Mouse (Mus musculus) inflammation-experienced regulatory T-cells, adult 6 months (primary cell): ENCODE measurements around the gene Rln3. TPM values are rescaled to one million over a fixed set of nuclear protein-coding genes. Genes with fewer than 3 reads are reported as not detected.

Source experiments
- ATAC-seq: one replicate; pipeline ENCODE4 v1.8.0; 2017
- polyA plus RNA-seq, 3 experiments: library from polyadenylated mRNA; unstranded; fragments of 100-300 nt; shearing (Covaris generic); gene quantifications; one replicate each; pipeline ENCODE4 v1.2.1; 2017

Rln3 gene
- 10 to 100 TPM; 21.2 to 34.2 (median 31.9) TPM for polyA plus RNA-seq

DNA sequence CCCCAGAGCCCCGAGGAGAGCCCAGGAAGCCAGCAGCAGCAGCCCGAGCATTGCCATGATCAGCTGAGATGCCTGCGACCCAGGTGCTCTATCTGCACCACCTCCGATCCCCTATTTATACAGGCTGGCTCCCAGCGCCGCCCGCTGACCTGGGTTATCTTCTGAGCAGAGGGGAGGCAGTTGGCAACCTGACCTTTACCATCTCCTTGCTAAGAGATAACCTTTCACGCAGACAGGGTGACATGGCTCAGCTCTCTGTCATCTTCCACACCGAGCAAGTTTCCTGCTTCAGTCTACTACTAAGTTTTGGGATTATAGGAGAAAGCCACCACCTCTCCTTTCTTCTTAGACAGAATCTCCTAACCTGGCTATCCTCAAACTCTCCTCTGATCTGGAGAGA is at the start of gene Rln3:
Gene Rln3 (minus strand): TSS at position 101 of the 400 bp plus-strand sequence.
- no peak for ATAC-seq

GRCm38 (mm10) chr8:84090585-84090984 is 45.8 kb upstream of the Rln3 start:
- ATAC-seq: no peak

DNA sequence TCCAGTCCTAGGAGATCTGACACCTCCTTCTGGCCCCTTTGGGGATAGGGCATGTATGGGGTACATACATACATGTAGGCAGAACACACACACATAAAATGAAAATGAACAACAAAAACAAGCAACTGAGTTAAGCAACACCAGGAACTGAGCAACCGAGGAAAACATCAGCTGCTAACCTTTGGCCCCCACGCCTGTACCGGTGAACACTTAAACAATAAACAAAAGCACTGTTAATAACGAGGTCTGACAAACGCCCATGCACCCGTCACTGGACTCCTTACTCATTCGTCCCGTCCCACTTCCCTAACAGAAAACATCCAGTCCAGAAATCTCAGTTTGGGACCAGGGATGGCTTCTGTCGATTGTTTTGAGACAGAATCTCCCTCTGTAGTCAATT is 44.5 kb upstream of the Rln3 start:
- no peak for ATAC-seq

DNA sequence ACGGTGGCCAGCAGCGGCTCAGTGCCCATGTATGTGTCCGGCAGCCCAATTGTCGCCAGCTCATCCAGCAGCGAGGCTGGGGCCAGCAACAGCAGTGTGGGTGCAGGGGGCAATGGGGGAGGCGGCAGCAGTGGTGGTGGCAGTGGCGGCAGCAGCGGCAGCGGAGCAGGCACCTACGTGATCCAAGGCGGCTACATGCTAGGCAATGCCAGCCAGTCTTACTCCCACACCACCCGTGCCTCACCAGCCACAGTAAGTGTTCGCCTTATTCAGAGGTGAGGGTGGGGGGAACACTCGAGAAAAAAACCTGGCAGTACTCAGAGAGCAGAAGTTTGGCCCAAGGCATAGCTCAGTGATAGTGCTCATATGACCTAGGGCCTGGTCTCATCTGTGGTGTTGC is 43.0 kb upstream of the Rln3 start:
- no peak for ATAC-seq

- ATAC-seq: no peak
Measured at GRCm38 (mm10) chr8:84087156-84087555, 42.4 kb upstream of the Rln3 start.

DNA sequence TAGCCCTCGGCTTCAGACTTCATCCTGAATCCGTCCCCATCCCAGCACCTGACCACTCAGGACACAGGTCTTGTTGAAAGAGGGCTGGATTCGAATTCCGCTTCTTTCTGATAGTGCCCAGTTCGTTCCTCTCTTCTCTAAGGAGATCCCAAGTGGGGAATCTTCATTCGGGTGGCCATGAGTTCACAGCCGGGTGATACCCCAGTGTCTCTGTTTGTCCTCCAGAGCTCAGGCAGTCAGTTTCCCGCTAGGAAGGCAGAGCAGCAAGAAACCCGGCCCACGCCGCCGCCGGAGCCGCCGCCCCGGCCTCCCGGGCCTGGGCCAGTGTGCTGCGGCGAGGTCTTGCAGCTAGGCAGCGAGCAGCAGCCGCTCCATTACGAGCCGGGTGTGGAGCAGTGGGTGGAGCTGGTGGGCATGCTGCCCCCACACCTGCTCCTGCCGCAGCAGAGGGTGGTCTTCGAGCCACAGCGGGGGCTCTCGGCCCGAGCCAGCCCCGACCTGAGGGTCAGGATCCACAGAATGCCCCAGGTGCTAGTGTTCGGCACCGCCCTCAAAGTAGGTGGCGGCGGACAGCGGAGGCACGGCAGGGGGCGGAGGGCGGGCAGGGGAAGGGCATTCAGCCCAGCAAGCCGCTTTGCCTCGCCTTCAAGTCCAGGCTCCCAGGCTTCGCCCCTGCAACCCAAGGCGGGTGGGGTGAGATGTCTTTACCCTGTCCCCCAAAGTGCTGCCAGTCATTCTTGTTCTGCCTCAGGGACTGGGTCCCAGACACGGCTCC is 39.7 kb upstream of the Rln3 start:
- ATAC-seq: no peak

GRCm38 (mm10) chr8:84083829-84084241 is 39.0 kb upstream of the Rln3 start:
- no peak for ATAC-seq

DNA sequence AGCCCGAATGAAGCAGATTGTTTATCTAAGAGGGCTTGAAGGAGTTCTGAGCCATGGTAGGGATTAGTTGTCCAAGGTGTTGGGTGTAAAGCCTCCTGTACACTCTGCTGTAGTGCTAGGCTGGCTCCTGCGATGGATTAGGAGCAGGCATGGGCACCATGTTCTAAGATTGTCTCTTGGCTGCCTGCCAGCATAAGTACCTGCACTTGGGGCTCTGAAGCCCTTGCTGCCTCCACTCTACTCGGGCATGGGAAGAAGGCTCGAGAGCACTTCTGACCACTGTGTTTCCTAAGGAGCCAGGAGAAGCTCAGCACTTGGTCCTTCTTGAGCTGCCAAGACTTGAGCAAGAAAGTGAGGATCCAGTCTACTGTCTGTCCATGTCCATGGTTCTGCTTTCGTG is 34.4 kb upstream of the Rln3 start:
- ATAC-seq: no peak

DNA sequence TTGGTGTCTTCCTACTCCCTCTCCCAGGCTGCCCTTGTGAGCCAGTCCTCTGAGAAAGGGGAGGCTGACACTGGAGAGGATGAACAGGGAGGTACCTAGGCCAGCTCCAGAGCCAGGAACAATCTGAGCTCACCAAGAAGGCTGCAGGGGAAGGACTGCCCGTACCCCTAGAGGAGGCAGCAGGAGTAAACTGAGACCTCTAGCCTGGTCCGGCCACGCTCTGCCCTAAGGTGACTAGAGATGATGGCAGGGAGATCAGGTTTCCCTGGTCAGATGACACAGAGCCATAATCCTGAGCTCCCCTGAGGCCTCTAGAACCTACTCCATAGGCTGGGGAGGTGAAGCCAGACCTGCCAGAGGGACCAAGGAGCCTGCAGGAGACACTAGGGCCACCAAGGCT is 32.0 kb upstream of the Rln3 start:
- ATAC-seq: no peak

DNA sequence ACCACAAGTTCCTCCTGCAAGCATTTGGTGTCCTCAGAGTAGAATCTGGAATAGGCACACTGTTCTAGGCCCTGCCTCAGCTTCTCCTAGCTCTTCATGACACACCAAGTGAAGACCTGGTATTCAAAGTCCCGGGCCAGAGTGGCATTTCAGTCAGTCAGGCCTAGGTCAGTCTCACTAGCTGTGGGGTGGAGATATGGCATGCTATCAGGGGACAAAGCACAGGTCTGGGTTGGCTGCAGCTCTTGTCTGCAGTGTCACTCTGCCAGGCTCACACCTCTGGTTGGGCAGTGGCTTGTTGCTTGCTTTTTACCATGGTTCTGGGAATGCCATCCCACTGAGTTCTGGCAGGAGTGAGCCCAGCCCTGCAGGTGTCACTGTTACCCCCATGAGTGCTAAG is 31.6 kb upstream of the Rln3 start:
- no peak for ATAC-seq

- peak; percentile 95 for ATAC-seq
Measured at GRCm38 (mm10) chr8:84073230-84073976, 28.6 kb upstream of the Rln3 start.

DNA sequence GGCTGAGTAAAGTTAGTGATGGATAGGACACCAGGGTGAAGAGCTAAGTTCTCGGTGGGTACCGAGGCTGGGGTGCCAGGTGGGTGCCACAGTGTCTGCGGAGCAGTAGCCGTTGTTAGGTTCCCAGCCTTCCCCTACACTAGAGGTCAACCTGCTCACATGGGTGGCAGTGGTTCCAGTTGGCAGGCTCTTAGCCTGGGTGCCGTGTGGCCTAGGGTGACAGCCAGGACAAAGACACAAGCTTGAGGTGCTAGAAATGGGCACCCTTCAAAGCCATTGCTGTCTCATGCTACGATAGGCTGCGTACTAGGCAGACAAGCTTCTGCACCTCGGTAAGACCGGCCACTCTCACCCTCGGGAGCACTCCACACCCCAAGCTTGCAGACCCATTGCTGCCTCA is 27.5 kb upstream of the Rln3 start:
- ATAC-seq: no peak

- no peak for ATAC-seq
Measured at GRCm38 (mm10) chr8:84071921-84072320, 27.1 kb upstream of the Rln3 start.

DNA sequence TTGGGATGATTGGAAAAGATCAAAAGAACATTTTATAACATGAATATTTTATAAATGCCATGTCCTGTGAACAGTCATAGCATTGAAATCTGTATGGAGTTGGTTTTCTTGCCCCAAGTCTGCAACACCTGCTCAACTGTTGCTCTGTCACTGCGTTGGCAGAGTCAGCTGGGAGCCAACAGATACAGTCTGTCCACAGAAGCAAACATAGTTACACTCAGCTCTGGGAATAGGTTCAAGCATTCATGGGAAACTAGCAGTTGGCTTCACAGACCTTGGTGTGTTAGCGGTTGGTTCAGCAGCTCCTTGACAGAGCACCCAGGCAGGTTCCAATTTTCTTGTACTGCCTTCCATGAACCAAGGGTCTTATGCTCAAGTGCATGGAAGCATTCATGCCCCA is 25.9 kb upstream of the Rln3 start:
- no peak for ATAC-seq

- no peak for ATAC-seq
Measured at GRCm38 (mm10) chr8:84070241-84070640, 25.4 kb upstream of the Rln3 start.

DNA sequence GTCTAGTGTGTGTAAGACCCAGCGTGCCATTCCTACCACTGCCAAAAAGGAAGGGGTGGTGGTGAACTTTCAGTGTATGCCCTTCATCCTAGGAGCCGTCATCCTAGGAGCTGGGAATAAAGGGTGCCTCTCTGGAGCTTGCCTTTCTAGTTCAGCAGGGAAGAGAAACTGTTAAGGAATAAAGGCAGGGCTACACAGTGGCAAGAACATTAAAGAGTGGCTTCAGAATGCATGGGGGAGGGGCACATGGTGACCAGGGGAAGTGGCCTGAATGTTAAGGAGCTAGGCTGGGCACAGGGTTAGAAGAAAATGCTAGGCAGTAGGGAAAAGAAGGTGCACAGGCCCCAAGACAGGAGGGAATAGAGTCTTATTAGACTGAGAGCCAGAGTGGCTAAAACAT is 24.9 kb upstream of the Rln3 start:
- no peak for ATAC-seq

- ATAC-seq: no peak
Measured at GRCm38 (mm10) chr8:84069169-84069568, 24.4 kb upstream of the Rln3 start.

GRCm38 (mm10) chr8:84068316-84069035 is 23.7 kb upstream of the Rln3 start:
- ATAC-seq: no peak

DNA sequence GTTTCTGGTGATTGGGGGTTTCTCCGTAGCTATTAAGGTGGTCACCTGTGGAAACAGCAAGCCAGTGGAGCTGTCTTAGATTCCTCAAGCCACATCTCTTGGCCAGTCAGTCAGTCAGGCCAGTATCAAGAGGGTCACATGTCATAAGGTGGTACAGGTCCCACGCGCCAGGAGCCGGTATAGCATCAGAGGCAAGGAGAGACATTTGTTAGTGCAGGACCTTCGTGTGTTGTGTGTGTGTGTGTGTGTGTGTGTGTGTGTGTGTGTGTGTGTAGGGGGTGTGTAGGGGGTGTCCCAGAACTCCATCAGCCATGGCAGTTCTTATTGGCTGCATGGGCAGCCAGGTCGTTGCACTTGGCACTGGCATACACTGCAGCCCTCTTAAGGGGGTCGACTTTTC is 23.1 kb upstream of the Rln3 start:
- no peak for ATAC-seq

- peak; percentile 45 for ATAC-seq
Measured at GRCm38 (mm10) chr8:84067047-84067573, 22.3 kb upstream of the Rln3 start.

GRCm38 (mm10) chr8:84066291-84066930 is 21.6 kb upstream of the Rln3 start, which contains the start of gene Rfx1:
Gene Rfx1 (plus strand): TSS chr8:84066834.
- ATAC-seq: peak; percentile 84

GRCm38 (mm10) chr8:84065457-84066072 is 20.8 kb upstream of the Rln3 start:
- ATAC-seq: no peak
